Mouse (Mus musculus) gastrocnemius, postnatal 4 days (tissue): ENCODE data around the gene Foxp1. TPM values are rescaled to one million over a fixed set of nuclear protein-coding genes. Genes with fewer than 3 reads are reported as not detected.

Experiments
- DNase-seq, 2 experiments: peaks; one replicate each; pipeline ENCODE4 v3.0.0; 2021 to 2022; ENCODE audit warnings: low spot score in 2 of 2, mixed read lengths in 2 of 2
- total RNA-seq, 2 experiments: library from RNA; stranded (reverse); gene quantifications; 2 replicates each; pipeline ENCODE4 v1.2.3; 2021

Foxp1 gene
- total RNA-seq, 2 experiments from 2014 or later, result 47.2 to 50.8 TPM

- no peak for DNase-seq
These were observed 81.4 kb downstream of the Foxp1 start for GRCm38 (mm10) chr6:99441100-99441499.

GRCm38 (mm10) chr6:99440606-99441005, 81.9 kb downstream of the Foxp1 start:
- DNase-seq, result no peak

DNA sequence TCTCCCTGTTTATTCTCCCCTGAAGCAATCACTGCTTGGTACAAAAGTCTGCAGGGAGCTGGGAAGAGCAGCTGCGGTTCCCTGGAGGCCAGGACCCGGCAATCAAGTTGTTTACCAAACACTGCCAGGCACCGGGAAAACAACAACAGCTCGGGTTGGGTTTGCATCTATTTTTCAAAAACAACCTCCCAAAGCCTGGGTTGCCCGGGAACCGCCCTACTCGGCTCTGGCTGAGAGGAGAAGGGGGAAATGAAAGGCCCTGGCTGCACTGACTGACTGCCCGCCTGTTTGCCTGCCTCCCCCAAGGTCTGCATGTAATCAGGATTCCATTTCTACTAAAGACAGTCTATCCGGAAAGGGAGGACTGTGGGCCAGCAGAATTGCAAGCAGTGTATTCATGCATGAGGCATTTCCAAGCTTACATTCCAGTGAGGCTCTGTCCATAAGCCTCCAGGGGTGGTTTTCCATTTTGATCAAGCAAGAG, 82.6 kb downstream of the Foxp1 start:
- DNase-seq, result peak; percentile 27 to 30

DNA sequence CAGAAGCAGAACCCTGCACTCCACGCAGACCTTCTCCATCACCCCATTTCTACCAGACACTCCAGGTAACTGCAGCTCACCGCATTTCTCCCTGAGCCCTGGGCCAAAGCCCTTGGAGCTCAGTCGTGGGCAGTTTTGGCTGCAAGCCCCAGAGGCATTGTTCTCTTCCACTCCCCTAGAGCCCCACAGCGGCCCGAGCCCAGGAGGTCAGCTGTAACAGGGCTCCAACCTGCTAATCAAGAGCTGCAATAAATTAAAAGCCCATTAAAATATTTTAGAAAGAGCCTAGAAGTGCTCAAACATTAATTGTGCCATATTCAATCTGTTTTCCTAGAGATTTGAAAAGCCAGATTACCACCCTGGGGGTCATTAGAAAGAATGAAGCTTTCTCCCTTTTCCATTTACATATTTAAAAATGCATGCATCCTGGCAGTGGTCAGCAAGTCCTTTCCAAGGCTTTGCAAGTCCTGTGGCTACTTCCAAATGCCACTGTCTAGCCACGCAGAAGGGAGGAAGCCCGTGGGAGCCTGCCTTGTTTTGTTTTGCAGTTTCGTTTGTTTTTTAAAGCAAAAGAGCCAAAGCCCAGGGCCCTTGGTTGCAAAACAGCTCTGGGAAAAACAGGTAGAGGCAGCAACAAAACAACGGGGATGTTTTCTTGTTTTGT, 83.2 kb downstream of the Foxp1 start:
- peak in 1 of 2 experiments; percentile 26 for DNase-seq

GRCm38 (mm10) chr6:99436371-99436770, 86.2 kb downstream of the Foxp1 start:
- no peak for DNase-seq

GRCm38 (mm10) chr6:99435140-99435539, 87.4 kb downstream of the Foxp1 start:
- no peak for DNase-seq

GRCm38 (mm10) chr6:99433006-99433405, 89.5 kb downstream of the Foxp1 start:
- no peak for DNase-seq

DNA sequence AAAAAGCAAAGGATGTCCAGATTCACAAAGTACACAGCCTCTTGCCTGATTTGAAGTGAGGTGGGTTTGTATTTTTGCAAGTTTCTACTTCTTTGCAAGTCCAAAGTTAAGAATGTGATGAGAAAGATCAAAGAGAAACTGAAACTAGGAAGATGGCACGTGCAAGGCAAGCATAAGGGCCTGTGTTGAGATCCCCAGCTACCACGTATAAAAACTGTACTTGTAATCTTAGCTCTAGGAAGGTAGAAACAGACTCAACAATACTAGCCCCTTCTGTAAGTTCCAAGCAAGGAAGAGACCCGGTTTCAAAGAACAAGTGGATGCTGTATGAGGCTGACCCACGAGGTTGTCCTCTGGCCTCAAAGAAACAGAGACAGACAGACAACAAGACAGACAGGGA, 90.6 kb downstream of the Foxp1 start:
- DNase-seq, result no peak

GRCm38 (mm10) chr6:99430560-99430959, 92.0 kb downstream of the Foxp1 start:
- DNase-seq, result no peak

- no peak for DNase-seq
These were observed 93.0 kb downstream of the Foxp1 start for GRCm38 (mm10) chr6:99429378-99430131.

- no peak for DNase-seq
These were observed 93.6 kb downstream of the Foxp1 start for GRCm38 (mm10) chr6:99428961-99429360.

- DNase-seq, result no peak
These were observed 95.2 kb downstream of the Foxp1 start for GRCm38 (mm10) chr6:99427301-99427700.

GRCm38 (mm10) chr6:99425044-99425443, 97.5 kb downstream of the Foxp1 start:
- no peak for DNase-seq

DNA sequence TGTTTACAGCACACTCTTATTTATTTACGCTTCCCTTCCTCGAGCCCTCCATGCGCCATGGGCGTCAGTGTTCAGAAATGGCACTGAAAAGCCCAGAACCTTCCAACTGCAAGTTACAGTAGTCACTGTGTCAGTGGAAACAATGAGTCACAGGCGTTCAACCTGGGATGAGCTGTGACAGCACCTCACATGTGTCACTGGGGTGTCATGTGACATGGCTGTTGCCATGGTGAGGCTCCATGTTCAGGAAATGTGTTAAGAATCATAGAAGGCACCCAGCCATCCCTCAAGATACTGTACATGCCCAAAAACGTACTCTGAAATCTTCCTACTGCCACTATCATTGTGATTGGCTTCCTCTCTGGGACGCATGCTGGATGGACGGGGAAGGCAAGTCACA, 101.9 kb downstream of the Foxp1 start:
- no peak for DNase-seq

GRCm38 (mm10) chr6:99412598-99412997, 109.9 kb downstream of the Foxp1 start:
- no peak for DNase-seq

DNA sequence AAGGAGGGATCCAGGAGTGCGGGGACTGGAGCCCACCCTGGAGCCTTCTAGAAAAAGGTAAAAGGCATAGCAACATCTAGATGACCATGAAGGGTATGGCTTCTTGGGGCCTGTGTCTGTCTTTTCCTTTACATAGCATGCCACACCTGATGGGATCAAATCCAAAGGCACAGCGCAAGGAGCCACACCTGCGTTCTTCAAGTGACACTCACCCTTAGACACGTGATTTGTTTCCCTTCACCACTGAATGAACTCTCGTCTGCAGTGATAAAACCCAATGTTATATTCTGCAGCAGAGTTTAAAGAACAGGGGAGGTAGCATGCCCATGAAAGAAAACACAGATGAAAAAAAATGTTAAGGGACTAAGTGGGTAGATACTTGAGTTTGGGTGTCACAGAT, 112.9 kb downstream of the Foxp1 start:
- no peak for DNase-seq

DNA sequence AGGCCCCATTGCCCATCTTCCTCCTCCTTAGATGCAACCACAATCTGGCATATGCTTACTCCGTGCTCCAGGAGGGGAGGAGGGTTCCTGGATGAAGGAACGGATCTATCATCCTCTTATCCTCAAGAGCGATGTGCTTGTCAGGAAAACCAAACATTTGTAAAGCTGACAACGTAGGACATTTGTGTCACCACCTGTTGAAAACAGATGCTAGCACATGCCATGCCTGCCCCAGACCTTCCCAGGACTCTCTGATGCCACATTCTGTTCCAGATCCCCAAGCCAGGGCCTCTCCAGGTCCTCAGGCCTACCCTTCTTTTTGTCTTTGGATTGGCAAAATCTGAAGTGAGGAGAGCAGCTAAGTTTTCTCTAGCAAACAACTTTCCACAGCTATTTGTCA, 113.6 kb downstream of the Foxp1 start:
- no peak for DNase-seq

DNA sequence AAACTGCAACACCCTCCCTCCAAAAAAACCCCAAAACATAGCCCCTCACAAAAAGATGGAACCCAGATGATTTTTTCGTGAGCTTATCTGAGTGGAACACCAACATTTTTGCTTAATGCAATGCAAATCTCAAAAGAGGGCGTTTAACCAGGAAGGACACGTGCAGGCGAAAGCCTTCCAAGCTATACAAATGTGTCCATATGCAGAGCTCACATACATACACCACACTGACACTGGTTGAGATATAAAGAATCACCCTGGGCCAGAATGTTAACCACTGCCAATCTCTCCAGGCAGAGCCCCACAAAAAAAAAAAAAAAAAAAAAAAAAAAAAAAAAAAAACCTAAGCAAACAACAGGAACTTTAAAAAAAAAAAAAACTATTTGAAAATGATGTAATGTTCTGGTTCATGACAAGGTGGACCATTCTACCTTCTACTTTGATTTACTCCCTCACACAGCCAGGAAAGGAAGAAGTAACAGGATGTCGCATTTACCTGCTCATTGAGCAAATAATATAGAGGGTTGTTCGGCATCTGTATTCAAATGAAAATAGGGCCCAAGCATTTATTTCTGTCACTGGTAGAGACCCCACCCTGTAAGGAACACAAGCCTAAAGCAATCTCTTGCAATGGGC, 118.6 kb downstream of the Foxp1 start:
- no peak for DNase-seq

GRCm38 (mm10) chr6:99402941-99403340, 119.6 kb downstream of the Foxp1 start:
- no peak for DNase-seq

DNA sequence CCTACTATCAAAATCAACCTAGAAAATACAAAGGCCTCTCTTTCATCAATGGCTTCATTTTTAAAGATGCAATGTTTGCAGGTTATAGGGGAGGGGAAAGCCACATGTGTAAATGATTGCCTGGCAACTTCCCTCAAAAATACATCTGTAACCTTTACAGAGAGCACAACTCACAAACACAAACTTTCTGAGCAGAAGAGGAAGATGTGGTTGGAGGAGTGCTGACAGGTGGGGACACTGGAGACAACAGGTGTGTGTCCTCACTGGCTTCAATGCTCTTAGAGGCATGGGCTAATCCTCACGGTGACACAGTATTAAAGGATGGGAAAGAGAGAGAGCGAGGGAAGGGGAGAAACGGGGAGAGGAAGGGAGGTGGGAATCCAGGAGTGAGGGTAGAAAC, 120.2 kb downstream of the Foxp1 start:
- no peak for DNase-seq

- no peak for DNase-seq
These were observed 120.7 kb downstream of the Foxp1 start for GRCm38 (mm10) chr6:99401801-99402200.

DNA sequence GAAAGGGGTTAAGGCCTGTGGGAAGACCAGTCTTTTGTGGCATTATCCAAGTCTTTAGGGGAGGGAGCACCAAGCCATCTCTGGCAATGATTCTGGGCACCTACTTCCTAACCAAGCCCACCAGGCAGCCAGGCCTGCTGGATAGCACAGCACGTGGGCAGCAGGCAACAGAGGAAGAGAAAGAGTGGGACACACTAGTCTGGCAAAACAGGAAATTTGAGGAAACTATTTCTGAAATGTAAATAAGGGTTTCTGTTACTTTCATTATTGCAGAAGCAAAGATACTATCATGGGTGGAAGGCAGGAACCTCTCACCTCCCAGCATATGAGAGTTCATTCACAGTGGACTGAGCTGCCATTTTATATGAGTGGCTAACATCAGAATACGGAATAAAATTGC, 121.3 kb downstream of the Foxp1 start:
- DNase-seq, result no peak
